Mouse (Mus musculus) forebrain, embryonic 12.5 days (tissue): Measurements from ENCODE around the gene Gabpb1. TPM values are rescaled to one million over a fixed set of nuclear protein-coding genes. Genes with fewer than 3 reads are reported as not detected.

Experiments
- polyA plus RNA-seq: library from polyadenylated mRNA; unstranded; fragments of >200 nt; fragmentation: Nextera tagmentation; extraction: Ambion mirVana; gene quantifications from 2 replicates; pipeline ENCODE4 v1.2.1, GENCODE M21; 2016

Gabpb1 gene
- polyA plus RNA-seq, 1 experiment from 2014 or later, result 75.5 TPM

Other genes starting within 250 kb of the Gabpb1 start
- 0.93 and 2.5 TPM in 2 replicates for gene Atp8b4, start 175.7 kb downstream of the Gabpb1 start, polyA plus RNA-seq
- 5.2 and 8.8 TPM in 2 replicates for gene Slc27a2, start 123.9 kb downstream of the Gabpb1 start, polyA plus RNA-seq
- 0.90 and 0.91 TPM in 2 replicates for gene Hdc, start 57.0 kb downstream of the Gabpb1 start, polyA plus RNA-seq
- 39.7 and 41.6 TPM in 2 replicates for gene Usp8, start 31.0 kb upstream of the Gabpb1 start, polyA plus RNA-seq
- gene Usp50, start 107.1 kb upstream of the Gabpb1 start, polyA plus RNA-seq, result 3.2 and 3.6 TPM in 2 replicates
- 40.2 and 43.5 TPM in 2 replicates for gene Trpm7, start 199.9 kb upstream of the Gabpb1 start, polyA plus RNA-seq